Mouse (Mus musculus): ENCODE data around the gene Myo1c.

Myo1c gene

GRCm38 (mm10) chr11:75715556-75715955 lies 65.3 kb downstream of the Myo1c start:
- no peak for DNase-seq (ENCODE audit: low read depth)

DNA sequence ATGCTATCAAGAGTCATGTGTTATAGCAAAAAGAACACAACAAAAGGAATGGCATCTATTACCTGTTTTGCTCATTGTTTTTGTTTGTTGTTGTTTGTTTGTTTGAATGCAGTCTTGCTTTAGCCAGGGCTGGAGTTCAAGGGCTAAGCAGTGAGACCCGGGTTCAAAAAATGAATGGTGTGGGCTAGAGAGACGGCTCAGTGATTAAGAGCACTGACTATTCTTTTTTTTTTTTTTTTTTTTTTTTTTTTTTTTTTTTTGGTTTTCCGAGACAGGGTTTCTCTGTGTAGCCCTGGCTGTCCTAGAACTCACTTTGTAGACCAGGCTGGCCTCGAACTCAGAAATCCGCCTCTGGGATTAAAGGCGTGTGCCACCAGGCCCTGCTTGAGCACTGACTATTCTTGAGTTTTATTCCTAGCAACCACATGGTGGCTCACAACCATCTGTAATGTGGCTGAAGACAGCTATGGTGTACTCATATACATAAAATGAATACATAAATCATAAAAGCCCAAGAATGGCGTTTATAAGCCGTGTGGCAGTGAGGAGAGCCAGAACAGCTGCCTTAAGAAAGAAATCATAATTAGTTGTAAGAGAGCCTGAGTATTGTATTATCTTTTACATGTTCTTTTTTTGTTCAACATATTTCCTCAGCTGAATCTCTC lies 66.5 kb downstream of the Myo1c start:
- DNase-seq (ENCODE audit: low read depth) = no peak

GRCm38 (mm10) chr11:75722339-75722738 lies 72.0 kb downstream of the Myo1c start:
- DNase-seq (ENCODE audit: low read depth) = no peak
